Mouse (Mus musculus): ENCODE data around the gene Hapln2. TPM values are rescaled to one million over a fixed set of nuclear protein-coding genes. Genes with fewer than 3 reads are reported as not detected.

Hapln2 gene
- not detected for total RNA-seq (2021)

GRCm38 (mm10) chr3:88027434-88028186, at the start of gene Hapln2:
Gene Hapln2 (minus strand): TSS chr3:88027583.
- peak in 1 of 2 experiments; percentile 20 for DNase-seq
- intact Hi-C loops (cut with DNase I), result loop anchor here (5.0 kb wide), 1 partner anchor 45 kb away; no protein-coding TSS in a partner anchor

GRCm38 (mm10) chr3:88074766-88075165, 47.4 kb upstream of the Hapln2 start:
- intact Hi-C loops (cut with DNase I), result loop anchor here (5.0 kb wide), 1 partner anchor 47 kb away; the partner anchor contains the start of gene Hapln2
- DNase-seq, result no peak

GRCm38 (mm10) chr3:88074351-88074750, 47.0 kb upstream of the Hapln2 start:
- DNase-seq, result no peak
- intact Hi-C loops (cut with DNase I), result loop anchor here (5.0 kb wide), 1 partner anchor 47 kb away; the partner anchor contains the start of gene Hapln2

GRCm38 (mm10) chr3:88073631-88074030, 46.2 kb upstream of the Hapln2 start:
- DNase-seq, result no peak
- intact Hi-C loops (cut with DNase I), result loop anchor here (5.0 kb wide), 1 partner anchor 46 kb away; the partner anchor contains the start of gene Hapln2

- peak; percentile 86 to 93 for DNase-seq
- intact Hi-C loops (cut with DNase I), result loop anchor here (1.0 to 5.0 kb wide), 3 partner anchors 44 to 135 kb away; partner anchors contain the start of gene Hapln2
Observed at GRCm38 (mm10) chr3:88071783-88072182, 44.4 kb upstream of the Hapln2 start.

- intact Hi-C loops (cut with DNase I), result no loop called here
- DNase-seq, result no peak
Observed at GRCm38 (mm10) chr3:88068386-88068785, 41.0 kb upstream of the Hapln2 start.

GRCm38 (mm10) chr3:88057902-88058696, 30.7 kb upstream of the Hapln2 start, which contains the start of gene Naxe:
Gene Naxe (minus strand): TSS chr3:88058495.
- peak; percentile 84 to 89 for DNase-seq
- intact Hi-C loops (cut with DNase I), result loop anchor here (2.0 kb wide), 1 partner anchor 35 kb away; no protein-coding TSS in a partner anchor

- intact Hi-C loops (cut with DNase I), result no loop called here
- DNase-seq, result no peak
Observed at GRCm38 (mm10) chr3:88057030-88057429, 29.6 kb upstream of the Hapln2 start.

GRCm38 (mm10) chr3:88049532-88049931, 22.1 kb upstream of the Hapln2 start:
- intact Hi-C loops (cut with DNase I), result no loop called here
- DNase-seq, result no peak

GRCm38 (mm10) chr3:88042661-88043421, 15.5 kb upstream of the Hapln2 start, which contains the start of gene Gpatch4:
Gene Gpatch4 (plus strand): TSS chr3:88043108.
- intact Hi-C loops (cut with DNase I), result no loop called here
- peak; percentile 83 to 86 for DNase-seq

- no peak for DNase-seq
- intact Hi-C loops (cut with DNase I), result no loop called here
Observed at GRCm38 (mm10) chr3:88035561-88036293, 8.3 kb upstream of the Hapln2 start.

- DNase-seq, result no peak
- intact Hi-C loops (cut with DNase I), result no loop called here
Observed at GRCm38 (mm10) chr3:88033506-88033905, 6.1 kb upstream of the Hapln2 start.

- DNase-seq, result peak; percentile 42 to 50
- intact Hi-C loops (cut with DNase I), result no loop called here
Observed at GRCm38 (mm10) chr3:88030608-88031395, 3.4 kb upstream of the Hapln2 start.

- DNase-seq, result no peak
- intact Hi-C loops (cut with DNase I), result loop anchor here (5.0 kb wide), 1 partner anchor 45 kb away; no protein-coding TSS in a partner anchor
Observed at GRCm38 (mm10) chr3:88026823-88027222, 560 bp downstream of the Hapln2 start.

- intact Hi-C loops (cut with DNase I), result loop anchor here (2.0 kb wide), 2 partner anchors 15 to 35 kb away; partner anchors contain the start of gene Naxe
- no peak for DNase-seq
Observed at GRCm38 (mm10) chr3:88023192-88024074, 4.0 kb downstream of the Hapln2 start.

GRCm38 (mm10) chr3:88022322-88023191, 4.8 kb downstream of the Hapln2 start:
- intact Hi-C loops (cut with DNase I), result loop anchor here (2.0 kb wide), 2 partner anchors 16 to 36 kb away; partner anchors contain the start of gene Naxe
- DNase-seq, result peak; percentile 85 to 86
